Mouse (Mus musculus): ENCODE measurements around the gene Aar2. TPM values are rescaled to one million over a fixed set of nuclear protein-coding genes. Genes with fewer than 3 reads are reported as not detected.
A peak's percentile ranks its signal among the peaks of the same experiment; 100 is the strongest.

Gene Aar2
- polyA plus RNA-seq, 1 experiment from 2014 or later: 42.0 TPM

GRCm38 (mm10) chr2:156569261-156569660 lies 21.9 kb downstream of the Aar2 start:
- Histone ChIP-seq H3K36me3 (peaks cover 35% of the 10 kb centered on the region), H3K4me1 (no peaks in the 10 kb centered on the region), H3K4me2 (no peak overlapping the region), H3K27me3 (replicated peaks) (no peaks in the 10 kb centered on the region), H3K4me3 (replicated peaks) (no peak overlapping the region), H3K27ac (replicated peaks) (no peak overlapping the region), H3K9me3 (replicated peaks) (no peaks in the 10 kb centered on the region), H3K9ac (replicated peaks) (no peak overlapping the region)
- no peak for ATAC-seq (ENCODE audit: low FRiP score)
- WGBS: 90% methylated on average over 3 of the region's 3 CpGs

GRCm38 (mm10) chr2:156571521-156571920 lies 24.1 kb downstream of the Aar2 start:
- Histone ChIP-seq H3K9ac (replicated peaks) (0 out of 2 replicates have a peak overlapping the region, but pooled peaks have one; percentile 3), H3K27me3 (replicated peaks) (no peaks in the 10 kb centered on the region), H3K27ac (replicated peaks) (no peak overlapping the region), H3K9me3 (replicated peaks) (no peaks in the 10 kb centered on the region), H3K4me2 (no peak overlapping the region), H3K4me3 (replicated peaks) (no peak overlapping the region), H3K4me1 (no peaks in the 10 kb centered on the region), H3K36me3 (peaks cover 30% of the 10 kb centered on the region)
- WGBS: 85% methylated on average over 6 of the region's 6 CpGs
- no peak for ATAC-seq (ENCODE audit: low FRiP score)

GRCm38 (mm10) chr2:156576850-156577587 lies 29.6 kb downstream of the Aar2 start:
- Histone ChIP-seq H3K9ac (replicated peaks) (no peak overlapping the region), H3K4me1 (0 out of 2 replicates have a peak, but pooled peaks cover 3% of the 10 kb centered on the region), H3K9me3 (replicated peaks) (no peaks in the 10 kb centered on the region), H3K27ac (replicated peaks) (no peak overlapping the region), H3K4me3 (replicated peaks) (no peak overlapping the region), H3K27me3 (replicated peaks) (no peaks in the 10 kb centered on the region), H3K36me3 (no peaks in the 10 kb centered on the region), H3K4me2 (no peak overlapping the region)
- no peak for ATAC-seq (ENCODE audit: low FRiP score)
- 83% methylated on average over 7 of the region's 7 CpGs for WGBS

GRCm38 (mm10) chr2:156580507-156580906 lies 33.1 kb downstream of the Aar2 start:
- Histone ChIP-seq H3K9me3 (replicated peaks) (no peaks in the 10 kb centered on the region), H3K4me3 (replicated peaks) (no peak overlapping the region), H3K27me3 (replicated peaks) (no peaks in the 10 kb centered on the region), H3K4me2 (no peak overlapping the region), H3K27ac (replicated peaks) (no peak overlapping the region), H3K9ac (replicated peaks) (no peak overlapping the region), H3K36me3 (no peaks in the 10 kb centered on the region), H3K4me1 (peaks cover 14% of the 10 kb centered on the region)
- ATAC-seq (ENCODE audit: low FRiP score): no peak
- 80% methylated on average over 5 of the region's 5 CpGs for WGBS

- Histone ChIP-seq H3K27ac (replicated peaks) (no peak overlapping the region), H3K4me1 (peaks cover 14% of the 10 kb centered on the region), H3K4me3 (replicated peaks) (no peak overlapping the region), H3K9ac (replicated peaks) (no peak overlapping the region), H3K9me3 (replicated peaks) (no peaks in the 10 kb centered on the region), H3K4me2 (no peak overlapping the region), H3K36me3 (no peaks in the 10 kb centered on the region), H3K27me3 (replicated peaks) (no peaks in the 10 kb centered on the region)
- 52% methylated on average over 10 of the region's 10 CpGs for WGBS
- no peak for ATAC-seq (ENCODE audit: low FRiP score)
These were observed 33.9 kb downstream of the Aar2 start for GRCm38 (mm10) chr2:156581244-156581643.

GRCm38 (mm10) chr2:156582887-156583286 lies 35.5 kb downstream of the Aar2 start:
- H3K9me3 ChIP-seq (replicated peaks): no peaks in the 10 kb centered on the region
- H3K9ac ChIP-seq (replicated peaks): no peak overlapping the region
- WGBS: 90% methylated on average over 10 of the region's 10 CpGs

GRCm38 (mm10) chr2:156584154-156584796 lies 36.9 kb downstream of the Aar2 start:
- H3K4me3 ChIP-seq (replicated peaks): no peak overlapping the region
- no peak overlapping the region for H3K4me2 ChIP-seq
- no peaks in the 10 kb centered on the region for H3K27me3 ChIP-seq (replicated peaks)
- H3K9me3 ChIP-seq (replicated peaks): no peaks in the 10 kb centered on the region
- 64% methylated on average over 11 of the region's 11 CpGs for WGBS
- H3K36me3 ChIP-seq: no peaks in the 10 kb centered on the region
- 0 out of 2 replicates have a peak overlapping the region, but pooled peaks have one; percentile 33 for H3K27ac ChIP-seq (replicated peaks)
- no peak for ATAC-seq (ENCODE audit: low FRiP score)
- H3K4me1 ChIP-seq: peaks cover 14% of the 10 kb centered on the region
- H3K9ac ChIP-seq (replicated peaks): no peak overlapping the region

More at GRCm38 (mm10) chr2:156582887-156583286, 35.5 kb downstream of the Aar2 start:
- Histone ChIP-seq H3K27ac (replicated peaks) (no peak overlapping the region), H3K27me3 (replicated peaks) (no peaks in the 10 kb centered on the region), H3K4me2 (no peak overlapping the region), H3K4me1 (peaks cover 14% of the 10 kb centered on the region), H3K4me3 (replicated peaks) (no peak overlapping the region), H3K36me3 (no peaks in the 10 kb centered on the region)
- ATAC-seq (ENCODE audit: low FRiP score): no peak

GRCm38 (mm10) chr2:156584797-156585471 lies 37.5 kb downstream of the Aar2 start:
- Histone ChIP-seq H3K27me3 (replicated peaks) (no peaks in the 10 kb centered on the region), H3K4me2 (peak overlapping the region; percentile 40), H3K9me3 (replicated peaks) (no peaks in the 10 kb centered on the region), H3K36me3 (no peaks in the 10 kb centered on the region), H3K9ac (replicated peaks) (peak overlapping the region; percentile 32; the same call in 1 of the 2 replicates), H3K27ac (replicated peaks) (0 out of 2 replicates have a peak overlapping the region, but pooled peaks have one; percentile 33), H3K4me1 (peaks cover 14% of the 10 kb centered on the region), H3K4me3 (replicated peaks) (no peak overlapping the region)
- WGBS: 20% methylated on average over 14 of the region's 14 CpGs
- ATAC-seq (ENCODE audit: low FRiP score): peak; percentile 32; the same call in 1 of the 2 replicates

- ATAC-seq (ENCODE audit: low FRiP score): no peak
These were observed 42.1 kb downstream of the Aar2 start for GRCm38 (mm10) chr2:156589481-156589880.

GRCm38 (mm10) chr2:156594987-156595490 lies 47.7 kb downstream of the Aar2 start:
- Histone ChIP-seq H3K9ac (replicated peaks) (no peak overlapping the region), H3K27ac (replicated peaks) (no peak overlapping the region), H3K4me3 (replicated peaks) (no peak overlapping the region), H3K36me3 (no peaks in the 10 kb centered on the region), H3K27me3 (replicated peaks) (no peaks in the 10 kb centered on the region), H3K4me2 (no peak overlapping the region), H3K4me1 (no peaks in the 10 kb centered on the region), H3K9me3 (replicated peaks) (no peaks in the 10 kb centered on the region)
- WGBS: 74% methylated on average over 15 of the region's 15 CpGs
- ATAC-seq (ENCODE audit: low FRiP score): no peak

More at GRCm38 (mm10) chr2:156589481-156589880, 42.1 kb downstream of the Aar2 start:
- WGBS: 93% methylated on average over 9 of the region's 9 CpGs
- Histone ChIP-seq H3K27ac (replicated peaks) (no peak overlapping the region), H3K4me1 (peaks cover 9% of the 10 kb centered on the region), H3K4me2 (no peak overlapping the region), H3K27me3 (replicated peaks) (no peaks in the 10 kb centered on the region), H3K36me3 (no peaks in the 10 kb centered on the region), H3K4me3 (replicated peaks) (no peak overlapping the region), H3K9me3 (replicated peaks) (no peaks in the 10 kb centered on the region), H3K9ac (replicated peaks) (no peak overlapping the region)

- Histone ChIP-seq H3K9me3 (replicated peaks) (no peaks in the 10 kb centered on the region), H3K27me3 (replicated peaks) (no peaks in the 10 kb centered on the region), H3K27ac (replicated peaks) (no peak overlapping the region), H3K36me3 (no peaks in the 10 kb centered on the region), H3K9ac (replicated peaks) (no peak overlapping the region), H3K4me1 (no peaks in the 10 kb centered on the region), H3K4me3 (replicated peaks) (no peak overlapping the region), H3K4me2 (no peak overlapping the region)
- WGBS: 85% methylated on average over 7 of the region's 7 CpGs
- ATAC-seq (ENCODE audit: low FRiP score): no peak
These were observed 55.2 kb downstream of the Aar2 start for GRCm38 (mm10) chr2:156602581-156602980.
